Mouse (Mus musculus): ENCODE data around the gene E030018B13Rik.

GRCm38 (mm10) chr7:63926492-63926891 is 9.8 kb downstream of the E030018B13Rik start:
- TF ChIP-seq CTCF (IDR thresholded peaks at IDR 0.05; ENCODE audit: low read depth), result no peak
- TF ChIP-seq EP300 (IDR thresholded peaks at IDR 0.05; ENCODE audit: low read depth), result no peak

Measured in liver, postnatal 0 days (tissue).